Mouse (Mus musculus): ENCODE measurements at regions not wholly inside any gene's neighbourhood (a gene's known extent, or its start where the extent isn't known, plus 50 kb on each side); places are given as distances from the start of the nearest gene placed in this dataset.

DNA sequence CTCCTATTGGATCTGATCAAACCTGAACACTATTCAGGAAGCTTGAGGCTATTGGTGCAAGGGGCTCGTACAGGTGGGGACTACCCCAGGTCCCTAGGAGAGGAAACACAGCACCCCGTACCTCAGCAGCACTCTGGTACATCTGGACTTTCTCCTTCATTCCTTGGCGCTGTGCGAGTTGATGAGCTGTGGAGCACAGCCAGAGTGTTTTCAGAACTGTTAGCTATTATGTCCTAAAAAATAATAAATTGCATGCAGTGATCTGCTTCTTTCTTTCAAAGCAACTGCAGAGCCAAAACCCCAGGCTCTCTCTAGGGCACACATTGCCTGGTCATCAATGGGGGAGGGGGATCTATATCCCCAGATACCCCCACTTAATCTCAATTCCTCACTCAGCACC is 122.6 kb downstream of the Gm12728 start:
- DNase-seq = no peak

GRCm38 (mm10) chr4:105914996-105915395 is 125.3 kb downstream of the Gm12728 start:
- peak; percentile 3 to 4 for DNase-seq

DNA sequence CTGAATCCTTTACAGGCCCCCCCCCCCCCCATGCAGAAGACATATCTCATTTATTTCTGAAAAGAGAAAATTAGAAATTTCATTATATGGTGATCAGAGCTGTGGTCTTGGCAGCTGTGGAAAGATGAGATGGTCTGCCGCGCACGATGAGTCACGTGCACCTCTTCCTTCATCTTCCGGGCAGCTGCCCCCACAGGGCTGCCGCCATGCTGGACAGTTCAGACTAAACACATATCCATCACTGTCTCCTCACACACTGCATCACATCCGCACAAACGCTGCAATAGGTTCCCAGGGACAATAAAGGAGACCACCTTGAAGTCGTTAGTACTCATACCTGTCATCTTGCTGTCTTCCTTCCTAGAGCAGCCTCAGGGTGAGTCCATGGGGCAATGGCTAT is 126.6 kb downstream of the Gm12728 start:
- no peak for DNase-seq

GRCm38 (mm10) chr4:105924781-105925382 is 135.2 kb downstream of the Gm12728 start:
- no peak for DNase-seq

- DNase-seq = no peak
Observed at GRCm38 (mm10) chr4:105925506-105925905, 135.8 kb downstream of the Gm12728 start.

- DNase-seq = no peak
Observed at GRCm38 (mm10) chr4:105929658-105930057, 140.0 kb downstream of the Gm12728 start.

GRCm38 (mm10) chr4:105934971-105935370 is 145.3 kb downstream of the Gm12728 start:
- no peak for DNase-seq

DNA sequence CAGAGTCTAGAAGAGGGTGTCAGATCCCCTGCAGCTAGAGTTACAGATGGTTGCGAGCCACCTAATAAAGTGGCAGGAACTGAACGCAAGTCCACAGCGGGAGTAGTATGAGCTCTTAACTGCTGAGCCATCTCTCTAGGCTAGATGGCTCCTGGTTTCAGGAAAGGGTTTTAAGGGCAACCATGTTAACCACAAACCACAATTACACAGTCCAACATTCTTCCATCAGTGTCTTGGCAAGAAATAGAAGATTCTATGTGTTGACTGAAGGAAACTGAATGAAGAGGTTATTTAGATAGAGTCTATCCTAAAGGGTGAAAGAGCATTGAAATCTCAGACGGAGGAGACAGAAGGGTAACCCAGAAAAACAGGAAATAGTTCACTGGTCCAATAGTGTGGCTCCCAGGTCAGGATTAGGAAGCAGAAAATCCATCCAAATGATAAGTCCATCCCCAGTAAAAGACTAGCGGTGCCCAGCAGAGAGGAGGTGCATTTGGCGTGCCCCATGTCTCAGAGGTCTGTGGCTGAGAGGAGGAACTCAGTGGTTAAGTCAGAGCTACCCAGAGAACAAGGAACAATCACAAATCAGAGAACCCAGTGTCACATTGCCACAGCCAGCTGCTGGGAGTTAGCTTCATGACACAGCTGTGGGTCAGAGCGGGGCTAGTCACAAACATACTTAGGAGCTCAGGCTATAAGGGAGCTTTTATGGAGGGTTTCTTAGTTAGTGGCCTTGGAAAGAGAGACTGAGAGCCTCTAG is 147.3 kb downstream of the Gm12728 start:
- no peak for DNase-seq

DNA sequence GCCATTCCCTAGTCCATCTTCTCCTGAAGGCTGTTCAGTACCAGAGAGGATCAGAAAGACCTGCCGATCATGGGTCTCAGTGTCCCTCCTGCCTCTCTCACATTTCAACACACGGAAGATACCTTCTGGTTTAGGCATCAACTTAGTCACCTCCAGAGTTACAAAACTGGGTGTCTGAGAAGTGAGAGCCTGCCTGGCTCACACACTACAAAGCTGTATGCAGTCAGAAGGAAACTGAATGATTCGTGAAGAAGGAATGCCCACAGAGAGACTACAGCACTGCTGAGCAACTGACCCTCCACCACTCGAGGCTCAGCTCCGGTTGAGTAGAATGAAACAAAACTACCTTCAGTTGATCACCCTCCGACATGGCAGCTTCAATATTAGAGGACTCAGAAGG is 147.9 kb downstream of the Gm12728 start:
- no peak for DNase-seq

DNA sequence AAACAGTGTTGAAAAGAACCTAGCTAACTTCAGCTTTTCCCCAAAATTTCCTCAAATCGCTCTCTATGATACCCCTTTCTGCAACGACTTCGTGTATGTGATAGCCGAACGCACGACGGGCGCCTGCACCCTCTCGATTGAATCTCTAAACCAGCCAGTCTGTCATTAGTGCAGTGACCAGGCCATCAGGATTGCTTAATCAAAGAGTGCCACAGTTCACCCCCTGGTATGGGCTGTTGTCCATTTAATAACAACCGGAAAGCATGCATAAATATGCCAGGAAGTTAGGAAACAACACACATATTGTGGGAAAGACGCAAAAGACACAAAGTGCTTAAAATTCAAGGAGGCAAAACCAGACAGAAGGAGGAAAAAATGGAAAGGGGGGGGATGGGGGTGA is 149.2 kb downstream of the Gm12728 start:
- DNase-seq = no peak

DNA sequence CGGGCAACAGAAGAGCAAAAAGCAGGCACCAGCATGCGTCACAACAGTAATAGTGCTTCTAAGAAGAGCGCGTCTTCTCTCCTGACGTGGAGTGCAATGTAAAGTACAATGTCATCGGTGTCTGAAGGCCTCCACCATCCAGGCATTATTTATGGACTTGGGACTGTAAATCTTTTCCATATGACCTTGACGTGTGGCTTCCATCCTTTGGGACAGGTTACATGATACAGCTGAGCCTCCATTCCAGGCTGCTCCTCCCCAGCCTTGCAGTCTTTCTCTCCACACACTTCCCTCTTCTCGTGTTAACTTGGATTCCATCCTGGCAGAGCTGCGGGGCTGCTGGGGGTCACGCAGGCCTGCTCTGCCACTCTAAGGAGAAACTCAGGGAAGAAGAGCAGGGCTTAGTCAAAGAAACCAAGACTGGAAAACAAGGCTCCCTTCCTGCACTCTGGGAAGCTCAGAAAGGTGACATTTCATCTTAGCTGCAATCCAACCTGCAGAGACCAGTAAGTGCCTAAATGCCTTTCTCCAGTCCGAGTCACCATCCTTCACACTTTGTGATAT is 150.0 kb downstream of the Gm12728 start:
- no peak for DNase-seq

DNA sequence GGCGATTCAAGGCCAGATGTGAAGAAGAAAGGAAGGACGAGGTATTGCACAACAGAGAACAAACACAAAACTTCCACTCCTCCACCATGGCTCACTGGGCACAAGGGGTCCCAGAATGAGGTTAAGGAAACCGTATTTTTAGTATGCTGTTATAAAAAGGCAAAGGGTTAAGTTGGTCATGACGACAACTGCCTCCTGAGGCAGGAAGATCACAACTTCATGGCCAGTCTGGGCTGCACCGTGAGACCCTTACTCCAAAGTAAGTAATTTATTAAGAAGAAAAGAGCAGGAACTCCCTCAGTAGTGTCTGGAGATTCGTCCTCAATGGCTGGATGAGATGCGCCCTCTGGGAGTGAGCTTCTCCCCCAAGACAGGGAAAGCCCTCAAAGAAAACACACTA is 151.2 kb downstream of the Gm12728 start:
- no peak for DNase-seq

- peak; percentile 19 to 20 for DNase-seq
Observed at GRCm38 (mm10) chr4:105941785-105942184, 152.1 kb downstream of the Gm12728 start.

GRCm38 (mm10) chr4:105944962-105945361 is 155.3 kb downstream of the Gm12728 start:
- DNase-seq = no peak

DNA sequence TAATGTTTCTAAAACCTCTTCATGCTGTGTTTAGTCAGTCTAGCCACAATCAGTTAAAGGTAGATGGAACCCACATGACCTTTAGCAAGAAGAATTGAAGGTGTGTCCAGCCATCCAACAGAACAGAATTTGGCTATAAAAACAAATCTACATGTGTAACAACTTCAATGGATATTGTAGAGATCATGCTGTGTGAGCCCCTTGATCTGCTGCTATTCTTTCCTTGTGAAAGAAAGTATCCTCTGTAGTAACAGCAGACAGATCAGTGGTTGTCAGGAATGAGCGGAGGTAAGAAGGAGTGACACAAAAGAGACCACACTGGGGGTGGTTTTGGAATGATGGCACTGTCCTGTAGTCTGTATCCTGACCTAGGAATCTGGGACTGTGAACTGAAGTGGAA is 156.3 kb downstream of the Gm12728 start:
- no peak for DNase-seq

- DNase-seq = no peak
Observed at GRCm38 (mm10) chr4:105948326-105948725, 158.7 kb downstream of the Gm12728 start.

DNA sequence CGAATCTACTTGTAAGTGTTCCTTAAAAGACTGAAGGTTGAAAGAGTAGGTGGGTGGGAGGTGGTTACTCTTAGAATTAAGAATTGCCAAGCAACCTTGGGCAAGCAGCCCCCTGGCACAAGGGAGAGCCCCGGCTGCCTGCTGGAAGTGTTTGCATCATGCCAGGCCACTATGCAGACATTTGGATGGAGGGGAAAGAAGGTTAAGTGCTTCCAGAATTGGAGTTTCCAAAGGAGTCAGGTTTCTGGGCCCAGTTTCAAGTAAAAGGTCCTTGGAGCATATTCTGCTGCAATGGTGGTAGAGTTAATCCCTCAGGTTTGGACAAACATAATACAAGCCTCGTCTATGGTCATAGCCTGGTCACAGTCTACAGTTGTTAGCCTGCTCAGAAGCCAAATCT is 162.7 kb downstream of the Gm12728 start:
- DNase-seq = no peak

DNA sequence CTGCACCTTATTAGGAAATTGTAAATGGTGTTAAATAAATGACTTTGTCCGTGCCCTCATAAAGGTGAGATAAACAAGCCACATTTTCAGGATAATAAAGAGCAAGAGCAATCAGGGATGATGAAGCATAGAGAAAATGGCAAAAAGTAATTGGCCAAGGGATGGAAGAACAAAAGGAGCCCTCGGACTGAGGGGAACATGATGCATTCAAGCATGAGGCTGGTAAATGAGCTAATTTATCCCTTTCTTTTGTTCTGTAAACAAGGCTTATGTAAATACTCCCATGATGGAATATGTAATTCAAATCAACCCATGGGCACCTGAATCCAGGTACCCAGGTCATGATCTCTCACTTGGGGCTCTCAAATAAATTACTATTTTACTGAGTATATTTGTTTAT is 166.8 kb downstream of the Gm12728 start:
- DNase-seq = no peak

GRCm38 (mm10) chr4:105958331-105958730 is 168.7 kb downstream of the Gm12728 start:
- no peak for DNase-seq

DNA sequence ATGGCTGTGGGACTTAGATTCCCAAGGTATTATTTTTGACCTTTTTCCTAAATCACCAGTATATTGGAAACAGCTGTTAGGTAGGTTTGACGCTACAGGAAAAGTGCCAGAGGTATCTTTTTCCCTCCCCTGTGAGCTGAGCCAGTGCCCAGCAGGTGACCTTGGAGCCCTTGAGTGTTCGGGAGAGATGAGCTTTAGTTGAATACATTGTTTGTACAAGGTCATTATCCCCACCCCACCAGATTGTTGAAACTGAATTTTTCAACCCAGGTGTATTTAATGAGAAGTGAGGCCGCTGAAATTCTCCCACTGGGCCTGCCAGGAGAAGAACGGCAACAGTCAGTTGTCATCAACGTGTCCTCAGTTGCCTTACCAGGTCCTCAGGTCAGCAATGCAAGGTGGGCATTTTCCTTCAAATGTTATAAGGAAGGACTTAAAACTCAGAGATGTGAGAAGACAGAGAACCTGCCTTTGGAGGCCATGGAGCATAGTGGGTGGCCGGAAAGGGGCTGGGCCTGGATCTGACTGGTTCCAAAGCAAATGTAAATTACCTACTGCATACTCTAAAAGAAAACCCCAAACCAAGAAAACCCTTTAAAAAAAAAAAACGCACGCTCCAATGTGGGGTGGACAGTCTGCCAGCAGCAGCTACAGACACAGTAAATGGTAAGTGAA is 172.2 kb downstream of the Gm12728 start:
- no peak for DNase-seq

- no peak for DNase-seq
Observed at GRCm38 (mm10) chr4:105962542-105962941, 172.9 kb downstream of the Gm12728 start.

DNA sequence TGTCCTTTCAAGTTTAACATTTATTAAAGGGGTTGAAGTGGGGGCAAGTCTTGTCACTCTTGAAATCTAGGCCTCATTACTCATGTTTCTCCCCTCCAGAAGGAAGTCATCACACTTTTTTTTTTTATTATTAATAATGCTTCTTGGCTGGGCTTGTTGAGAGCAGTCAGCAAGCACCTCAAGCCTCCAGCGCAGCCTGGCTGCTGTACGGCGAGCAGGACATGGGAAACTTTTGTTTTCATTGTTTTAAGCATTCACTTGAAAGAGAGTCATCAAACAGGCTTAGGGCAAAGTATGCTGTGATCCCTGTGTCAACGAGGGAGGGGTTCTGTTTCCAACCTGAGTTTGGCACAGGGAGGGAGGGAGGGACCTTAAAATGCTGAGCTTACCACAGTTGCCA is 178.7 kb downstream of the Gm12728 start:
- no peak for DNase-seq

DNA sequence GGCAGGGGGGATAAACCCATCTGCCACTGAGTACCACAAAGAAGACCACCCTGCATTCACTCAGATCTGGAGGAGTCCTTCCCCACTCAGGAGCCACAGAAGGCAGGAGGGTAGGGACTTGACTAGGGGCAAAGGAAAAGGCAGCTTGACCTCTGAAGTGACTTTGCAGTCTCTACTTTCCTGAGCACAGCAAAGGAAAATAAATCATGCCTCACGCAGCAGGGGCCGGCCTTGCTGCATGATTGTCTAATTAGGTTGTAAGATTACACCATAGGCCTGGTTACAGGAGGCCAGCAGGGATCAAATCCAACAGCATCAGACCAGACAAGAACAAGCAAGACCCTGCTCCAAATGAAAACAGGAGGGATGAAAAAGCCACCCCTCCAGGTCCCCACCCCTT is 180.0 kb downstream of the Gm12728 start:
- no peak for DNase-seq

DNA sequence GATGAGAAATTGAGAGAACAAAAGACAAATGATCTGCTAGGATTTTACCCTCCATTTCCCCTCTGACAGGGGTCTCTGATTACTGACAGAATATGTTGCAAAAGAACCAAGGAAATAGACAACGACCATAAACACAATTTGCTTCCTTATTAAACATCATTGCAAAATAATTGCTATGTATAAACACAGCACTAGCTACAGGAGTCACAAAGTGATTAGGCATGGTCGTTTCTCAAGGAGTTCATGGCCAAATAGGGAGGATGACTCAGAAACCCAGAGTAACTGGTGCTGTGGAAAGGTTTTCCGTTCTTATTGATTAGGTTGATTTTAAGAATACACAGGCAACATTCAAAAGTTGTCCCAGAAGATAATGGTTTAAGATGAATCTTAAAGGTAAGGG is 180.4 kb downstream of the Gm12728 start:
- no peak for DNase-seq
